Mouse (Mus musculus) testis, adult 2 months (tissue): ENCODE measurements around the gene Fgf14.

Source experiments
- CTCF ChIP-seq: fragments of 200-500 bp; IDR thresholded peaks from 2 replicates; pipeline ENCODE4 v1.5.1; 2012; ENCODE audit warnings: low read depth, mild to moderate bottlenecking, inconsistent platforms, low read length, moderate library complexity; ENCODE audit not compliant: control insufficient read depth, insufficient read depth, insufficient replicate concordance
- POLR2A ChIP-seq: fragments of 200-500 bp; IDR thresholded peaks from 2 replicates; pipeline ENCODE4 v1.6.1; 2012; ENCODE audit warnings: low read depth, mild to moderate bottlenecking, inconsistent platforms, low read length, moderate library complexity; ENCODE audit not compliant: control insufficient read depth

DNA sequence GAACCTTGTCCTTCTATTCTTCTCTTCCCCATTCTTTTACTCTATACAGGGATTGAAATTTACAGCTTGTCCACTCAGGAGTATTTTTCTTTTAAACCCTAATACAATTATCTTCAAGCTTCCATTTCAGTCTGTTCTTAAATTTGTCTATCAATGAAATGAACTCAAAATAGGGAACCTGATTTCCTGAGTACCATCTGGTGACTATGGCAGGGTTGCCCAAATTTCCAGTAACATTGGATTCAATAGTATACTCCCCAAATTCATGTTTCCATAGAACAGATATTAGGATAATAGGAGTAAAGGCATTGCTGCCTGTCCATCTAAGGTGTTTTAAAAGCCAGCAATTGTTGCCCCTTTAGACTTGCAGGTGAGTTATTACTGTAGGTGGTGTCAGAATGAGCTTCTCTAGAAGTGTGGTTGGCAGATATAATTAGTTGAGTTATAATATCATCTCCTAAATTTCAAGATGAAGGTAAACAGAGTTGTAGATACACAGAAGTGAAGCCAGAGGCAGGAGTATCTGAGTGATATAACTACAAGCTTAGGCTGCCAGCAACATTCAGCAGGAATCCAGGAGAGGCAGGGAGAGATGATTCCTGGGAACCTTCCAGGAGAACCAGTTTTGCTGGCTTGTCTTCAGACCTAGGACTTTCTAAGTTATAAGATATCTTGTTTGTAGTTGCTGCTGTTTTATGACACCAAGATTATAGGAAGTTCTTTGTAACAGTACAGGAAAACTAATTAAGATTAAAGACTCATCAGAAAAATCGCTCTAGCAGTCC, 648.8 kb downstream of the Fgf14 start:
- no peak for TF ChIP-seq CTCF
- TF ChIP-seq POLR2A = no peak
